Mouse (Mus musculus): ENCODE data around the gene Sema4b. TPM values are rescaled to one million over a fixed set of nuclear protein-coding genes. Genes with fewer than 3 reads are reported as not detected.

Gene Sema4b
- total and polyA plus RNA-seq, 3 experiments, result 1.5 to 9.4 (median 6.7) TPM

GRCm38 (mm10) chr7:80230196-80230595, 43.6 kb downstream of the Sema4b start:
- no peak overlapping the region for H3K27ac ChIP-seq (ENCODE audit: insufficient read depth, low read depth)
- H3K4me3 ChIP-seq (replicated peaks in 1 of 3; ENCODE audit: low read depth in 2 of 3, low read length in 2 of 3, poor library complexity in 1 of 3), result no peak overlapping the region
- 0 out of 2 replicates have a peak overlapping the region, but pooled peaks have one; percentile 90 for H3K4me2 ChIP-seq (ENCODE audit: insufficient read depth, low read depth, poor library complexity, severe bottlenecking)
- peaks cover 25 to 32% of the 10 kb centered on the region in 2 experiments for H3K36me3 ChIP-seq (replicated peaks in 1 of 2; ENCODE audit: control insufficient read depth in 1 of 2, insufficient read depth in 1 of 2, low read length in 1 of 2)
- peaks cover 5% of the 10 kb centered on the region; the same call in 1 of the 2 replicates for H3K79me2 ChIP-seq (replicated peaks; ENCODE audit: control insufficient read depth, extremely low read depth, insufficient read depth, poor library complexity, severe bottlenecking)
- no peaks in the 10 kb centered on the region for H3K9me3 ChIP-seq (replicated peaks; ENCODE audit: low read length)
- H3K9ac ChIP-seq (ENCODE audit: insufficient read depth, low read depth), result no peak overlapping the region
- peaks cover 16 to 33% of the 10 kb centered on the region in 2 experiments; a peak in 3 of 4 replicates for H3K4me1 ChIP-seq (ENCODE audit: control insufficient read depth in 1 of 2, insufficient read depth in 2 of 2)
- no peaks in the 10 kb centered on the region for H3K27me3 ChIP-seq (replicated peaks)
- dilution Hi-C loops (cut with MboI; ENCODE audit: extremely low pct_ligation_motif_present, extremely low pct_unique_long_range_greater_than_20kb, low sequenced_read_pairs) (no loop called here), in situ Hi-C loops (cut with MboI; ENCODE audit: low pct_ligation_motif_present, low pct_unique_long_range_greater_than_20kb, low sequenced_read_pairs) (no loop called here)
- TF ChIP-seq POLR2AphosphoS2 (IDR thresholded peaks at IDR 0.05; ENCODE audit: low read depth, low read length) (no peak), PAX5 (IDR thresholded peaks at IDR 0.05; ENCODE audit: low read length) (no peak), KAT2A (IDR thresholded peaks at IDR 0.05; ENCODE audit: insufficient replicate concordance, low read length) (no peak), EP300 (IDR thresholded peaks at IDR 0.05; ENCODE audit: low read length) (no peak)
- DNase-seq (ENCODE audit: extremely low read depth), result no peak

- in situ Hi-C loops (cut with MboI; ENCODE audit: low pct_ligation_motif_present, low pct_unique_long_range_greater_than_20kb, low sequenced_read_pairs), result no loop called here
- H3K4me1 ChIP-seq (ENCODE audit: control insufficient read depth in 1 of 2, insufficient read depth in 2 of 2), result peaks cover 16 to 33% of the 10 kb centered on the region in 2 experiments; a peak in 3 of 4 replicates
- DNase-seq (ENCODE audit: extremely low read depth), result no peak
Measured at GRCm38 (mm10) chr7:80231971-80232488, 45.4 kb downstream of the Sema4b start.

GRCm38 (mm10) chr7:80232489-80233029, 45.9 kb downstream of the Sema4b start, which contains the start of the genes Cib1 and Gdpgp1:
TSS of gene Cib1 (minus strand) at chr7:80232813.
TSS of gene Gdpgp1 (plus strand) at chr7:80232865.
- Histone ChIP-seq H3K36me3 (replicated peaks in 1 of 2; ENCODE audit: control insufficient read depth in 1 of 2, insufficient read depth in 1 of 2, low read length in 1 of 2) (peaks cover 10 to 23% of the 10 kb centered on the region in 2 experiments), H3K79me2 (replicated peaks; ENCODE audit: control insufficient read depth, extremely low read depth, insufficient read depth, poor library complexity, severe bottlenecking) (peaks cover 9% of the 10 kb centered on the region), H3K4me3 (replicated peaks in 1 of 3; ENCODE audit: low read depth in 2 of 3, low read length in 2 of 3, poor library complexity in 1 of 3) (peak within 1 kb of the TSS; percentile 72 to 74 (median 74)), H3K9me3 (replicated peaks; ENCODE audit: low read length) (no peaks in the 10 kb centered on the region), H3K9ac (ENCODE audit: insufficient read depth, low read depth) (peak within 1 kb of the TSS; percentile 87), H3K27me3 (replicated peaks) (no peaks in the 10 kb centered on the region), H3K4me1 (ENCODE audit: control insufficient read depth in 1 of 2, insufficient read depth in 2 of 2) (peaks cover 16 to 33% of the 10 kb centered on the region in 2 experiments; a peak in 3 of 4 replicates), H3K27ac (ENCODE audit: insufficient read depth, low read depth) (peak within 1 kb of the TSS; percentile 36; the same call in 1 of the 2 replicates), H3K4me2 (ENCODE audit: insufficient read depth, low read depth, poor library complexity, severe bottlenecking) (peak within 1 kb of the TSS; percentile 90)
- in situ Hi-C loops (cut with MboI; ENCODE audit: low pct_ligation_motif_present, low pct_unique_long_range_greater_than_20kb, low sequenced_read_pairs), result no loop called here
- dilution Hi-C loops (cut with MboI; ENCODE audit: extremely low pct_ligation_motif_present, extremely low pct_unique_long_range_greater_than_20kb, low sequenced_read_pairs), result no loop called here
- DNase-seq (ENCODE audit: extremely low read depth), result peak; percentile 93
- TF ChIP-seq SIN3A (IDR thresholded peaks at IDR 0.05; ENCODE audit: low read length) (peak; percentile 92), MXI1 (IDR thresholded peaks at IDR 0.05; ENCODE audit: low read depth, low read length) (peak; percentile 85), JUN (IDR thresholded peaks at IDR 0.05; ENCODE audit: insufficient read depth, low read depth, low read length) (no peak), ZC3H11A (IDR thresholded peaks at IDR 0.05; ENCODE audit: low read depth, low read length) (no peak), MYC (IDR thresholded peaks at IDR 0.05; ENCODE audit: low read depth, low read length) (peak; percentile 80; the same call in 1 of the 2 replicates), E2F4 (IDR thresholded peaks at IDR 0.05; ENCODE audit: insufficient replicate concordance, low read depth, low read length) (no peak), IRF4 (IDR thresholded peaks at IDR 0.05; ENCODE audit: low read depth, low read length) (peak; percentile 75), CHD1 (IDR thresholded peaks at IDR 0.05; ENCODE audit: low read depth, low read length) (no peak), JUND (conservative IDR thresholded peaks at IDR 0.05; ENCODE audit: low read depth, low read length) (no peak), MAZ (IDR thresholded peaks at IDR 0.05; ENCODE audit: low read depth, low read length) (peak; percentile 31; the same call in 1 of the 2 replicates), HCFC1 (IDR thresholded peaks at IDR 0.05; ENCODE audit: low read depth, low read length) (peak; percentile 54), TCF12 (IDR thresholded peaks at IDR 0.05; ENCODE audit: low read depth, low read length) (peak; percentile 54; the same call in 1 of the 2 replicates), ZNF384 (IDR thresholded peaks at IDR 0.05; ENCODE audit: low read depth, low read length) (no peak), POLR2A (IDR thresholded peaks at IDR 0.05; ENCODE audit: low read depth, low read length) (peak; percentile 71)

More at GRCm38 (mm10) chr7:80231971-80232488, 45.4 kb downstream of the Sema4b start:
- TF ChIP-seq HCFC1 (IDR thresholded peaks at IDR 0.05; ENCODE audit: low read depth, low read length) (no peak), JUN (IDR thresholded peaks at IDR 0.05; ENCODE audit: insufficient read depth, low read depth, low read length) (no peak), POLR2AphosphoS2 (IDR thresholded peaks at IDR 0.05; ENCODE audit: low read depth, low read length) (no peak), CTCF (conservative IDR thresholded peaks at IDR 0.05 in 1 of 2, IDR thresholded peaks at IDR 0.05 in 1 of 2; ENCODE audit: low read depth in 2 of 2, low read length in 2 of 2) (no peak), MAFK (IDR thresholded peaks at IDR 0.05; ENCODE audit: insufficient replicate concordance, low read length) (no peak), MAZ (IDR thresholded peaks at IDR 0.05; ENCODE audit: low read depth, low read length) (no peak), CHD1 (IDR thresholded peaks at IDR 0.05; ENCODE audit: low read depth, low read length) (no peak), MYC (IDR thresholded peaks at IDR 0.05; ENCODE audit: low read depth, low read length) (no peak), RAD21 (IDR thresholded peaks at IDR 0.05; ENCODE audit: low read depth, low read length) (no peak), TBP (conservative IDR thresholded peaks at IDR 0.05; ENCODE audit: low read depth, low read length) (no peak), BHLHE40 (IDR thresholded peaks at IDR 0.05; ENCODE audit: low read depth, low read length) (no peak), ZC3H11A (IDR thresholded peaks at IDR 0.05; ENCODE audit: low read depth, low read length) (no peak), UBTF (IDR thresholded peaks at IDR 0.05; ENCODE audit: low read depth, low read length) (no peak), NRF1 (IDR thresholded peaks at IDR 0.05; ENCODE audit: low read depth, low read length) (no peak), ZMIZ1 (IDR thresholded peaks at IDR 0.05; ENCODE audit: low read depth, low read length) (no peak), ETS1 (conservative IDR thresholded peaks at IDR 0.05; ENCODE audit: low read depth, low read length) (no peak), USF1 (IDR thresholded peaks at IDR 0.05; ENCODE audit: low read depth, low read length) (no peak)
- H3K36me3 ChIP-seq (replicated peaks in 1 of 2; ENCODE audit: control insufficient read depth in 1 of 2, insufficient read depth in 1 of 2, low read length in 1 of 2), result peaks cover 16 to 27% of the 10 kb centered on the region in 2 experiments
- H3K79me2 ChIP-seq (replicated peaks; ENCODE audit: control insufficient read depth, extremely low read depth, insufficient read depth, poor library complexity, severe bottlenecking), result peaks cover 9% of the 10 kb centered on the region
- dilution Hi-C loops (cut with MboI; ENCODE audit: extremely low pct_ligation_motif_present, extremely low pct_unique_long_range_greater_than_20kb, low sequenced_read_pairs), result no loop called here
- H3K9me3 ChIP-seq (replicated peaks; ENCODE audit: low read length), result no peaks in the 10 kb centered on the region
- peak overlapping the region; percentile 36; the same call in 1 of the 2 replicates for H3K27ac ChIP-seq (ENCODE audit: insufficient read depth, low read depth)
- H3K9ac ChIP-seq (ENCODE audit: insufficient read depth, low read depth), result peak overlapping the region; percentile 87
- no peaks in the 10 kb centered on the region for H3K27me3 ChIP-seq (replicated peaks)
- H3K4me2 ChIP-seq (ENCODE audit: insufficient read depth, low read depth, poor library complexity, severe bottlenecking), result peak overlapping the region; percentile 90
- peak overlapping the region; percentile 72 to 74 (median 74) for H3K4me3 ChIP-seq (replicated peaks in 1 of 3; ENCODE audit: low read depth in 2 of 3, low read length in 2 of 3, poor library complexity in 1 of 3)
